12 mouse cellular contexts compared by ENCODE assay signal in the genomic region with DNA sequence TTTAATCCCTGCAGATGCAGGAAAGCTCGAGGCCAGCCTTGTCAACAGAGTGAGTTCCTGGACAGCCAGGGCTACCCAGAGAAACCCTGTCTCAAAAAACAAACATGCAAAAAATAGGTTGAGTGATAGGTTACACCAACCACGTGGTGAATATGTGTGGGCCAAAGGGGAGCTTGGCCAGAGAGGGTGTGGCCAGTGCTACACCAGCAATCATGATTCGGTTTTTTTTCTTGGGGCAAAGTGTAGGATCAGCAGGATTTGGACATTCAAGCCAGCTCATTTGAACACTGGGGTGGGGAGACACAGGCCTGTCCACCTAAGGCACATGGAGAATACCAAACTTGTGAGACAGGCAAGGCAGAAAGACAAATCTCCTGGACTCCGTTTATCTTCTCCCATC. TPM values are rescaled to one million over a fixed set of nuclear protein-coding genes. Genes with fewer than 3 reads are reported as not detected.
DNase-seq lines count a peak whose midpoint lies in the region; ATAC-seq and TF ChIP-seq lines count a peak whose summit lies in the region.
"Had no signal": no experiment of that assay in that cellular context is flagged by ENCODE, and none has a peak within 500 bp of the region (broad histone marks: within the 10 kb centered on the region; RNA-seq: fewer than 3 reads in every experiment).

No protein-coding gene starts in this region.

- H3K27ac ChIP-seq in heart, embryonic 10.5 days: peak overlapping the region; percentile 88; the same call in 1 of the 2 replicates
- H3K27ac ChIP-seq in intestine, postnatal 0 days (ENCODE audit: low read depth, low read length): no peak overlapping the region
- H3K27ac ChIP-seq in forebrain, embryonic 12.5 days: no peak overlapping the region
- H3K27ac ChIP-seq: layer of hippocampus, adult 2 months; neural tube, embryonic 12.5 days had no signal

- 55% methylated on average over 4 of the region's 4 CpGs for WGBS in heart, embryonic 10.5 days
- 47% methylated on average over 4 of the region's 4 CpGs for WGBS in intestine, postnatal 0 days
- WGBS in forebrain, embryonic 12.5 days: 74% methylated on average over 4 of the region's 4 CpGs

- DNase-seq in heart, embryonic 10.5 days (ENCODE audit: low spot score): no peak
- DNase-seq in heart, adult 9 months (ENCODE audit: low spot score in 2 of 2): no peak
- DNase-seq in 3T3-L1 (ENCODE audit: low read depth, low spot score): peak; percentile 72
- peak; percentile 88 for DNase-seq in R1 (ENCODE audit: low read depth, low spot score)
- DNase-seq in cerebellum, postnatal 10 days: no peak
- DNase-seq in spleen, postnatal 10 days (ENCODE audit: low spot score in 2 of 2): no peak
- DNase-seq: right cerebral cortex, postnatal 25 days; thymus, adult 18-20 months had no signal

- peaks cover 21% of the 10 kb centered on the region for H3K4me1 ChIP-seq in heart, embryonic 10.5 days
- H3K4me1 ChIP-seq in intestine, postnatal 0 days (replicated peaks; ENCODE audit: control insufficient read depth, insufficient read depth, low read length): 0 out of 2 replicates have a peak, but pooled peaks cover 2% of the 10 kb centered on the region
- peaks cover 2% of the 10 kb centered on the region; the same call in 1 of the 2 replicates for H3K4me1 ChIP-seq in forebrain, embryonic 12.5 days

- ATAC-seq in intestine, postnatal 0 days: 0 out of 2 replicates have a peak, but pooled peaks have one; percentile 37
- no peak for ATAC-seq in forebrain, embryonic 12.5 days (ENCODE audit: low FRiP score)

- no peak overlapping the region for H3K4me3 ChIP-seq in heart, embryonic 10.5 days
- no peak overlapping the region for H3K4me3 ChIP-seq in intestine, postnatal 0 days (ENCODE audit: low read depth, low read length)
- no peak overlapping the region for H3K4me3 ChIP-seq in forebrain, embryonic 12.5 days (replicated peaks)
- H3K4me3 ChIP-seq: layer of hippocampus, adult 2 months; neural tube, embryonic 12.5 days had no signal

- no peaks in the 10 kb centered on the region for H3K27me3 ChIP-seq in heart, embryonic 10.5 days (ENCODE audit: insufficient read depth, poor library complexity, severe bottlenecking)
- H3K27me3 ChIP-seq in intestine, postnatal 0 days (replicated peaks; ENCODE audit: control insufficient read depth, insufficient read depth, low read length): no peaks in the 10 kb centered on the region
- no peaks in the 10 kb centered on the region for H3K27me3 ChIP-seq in forebrain, embryonic 12.5 days
- H3K27me3 ChIP-seq: neural tube, embryonic 12.5 days had no signal

- no peak for TF ChIP-seq CTCF in intestine, postnatal 0 days (IDR thresholded peaks at IDR 0.05; ENCODE audit: low read depth)

- H3K4me2 ChIP-seq in intestine, postnatal 0 days (replicated peaks; ENCODE audit: low read depth): no peak overlapping the region
- H3K4me2 ChIP-seq in forebrain, embryonic 12.5 days: no peak overlapping the region
- H3K4me2 ChIP-seq: neural tube, embryonic 12.5 days had no signal

- no peak overlapping the region for H3K9ac ChIP-seq in intestine, postnatal 0 days (ENCODE audit: low read depth, low read length)
- H3K9ac ChIP-seq in forebrain, embryonic 12.5 days: no peak overlapping the region
- H3K9ac ChIP-seq: neural tube, embryonic 12.5 days had no signal

- H3K9me3 ChIP-seq in heart, embryonic 10.5 days: no peaks in the 10 kb centered on the region
- no peaks in the 10 kb centered on the region for H3K9me3 ChIP-seq in intestine, postnatal 0 days (ENCODE audit: control insufficient read depth)
- H3K9me3 ChIP-seq in forebrain, embryonic 12.5 days: no peaks in the 10 kb centered on the region
- H3K9me3 ChIP-seq: neural tube, embryonic 12.5 days had no signal

- no peaks in the 10 kb centered on the region for H3K36me3 ChIP-seq in heart, embryonic 10.5 days
- H3K36me3 ChIP-seq in intestine, postnatal 0 days (ENCODE audit: control insufficient read depth, insufficient read depth): no peaks in the 10 kb centered on the region
- H3K36me3 ChIP-seq in forebrain, embryonic 12.5 days (replicated peaks): no peaks in the 10 kb centered on the region
- H3K36me3 ChIP-seq: neural tube, embryonic 12.5 days had no signal

RNA-seq across cellular contexts. Expression of a gene that starts 14.1 kb away (rescaled TPM):
- 830 and 1,266 TPM in 2 replicates for polyA plus RNA-seq in heart, embryonic 10.5 days (2016; fragmentation: Nextera tagmentation; extraction: Ambion mirVana)
- 185 and 190 TPM in 2 replicates for polyA plus RNA-seq in intestine, postnatal 0 days (2015; fragmentation: Nextera tagmentation; extraction: Ambion mirVana)
- 359 and 369 TPM in 2 replicates for polyA plus RNA-seq in forebrain, embryonic 12.5 days (2016; fragmentation: Nextera tagmentation; extraction: Ambion mirVana)

RNA-seq across cellular contexts. Expression of a gene that starts 57.4 kb away (rescaled TPM):
- polyA plus RNA-seq in heart, embryonic 10.5 days (2016; fragmentation: Nextera tagmentation; extraction: Ambion mirVana): 7.8 and 8.9 TPM in 2 replicates
- 23.1 and 25.1 TPM in 2 replicates for polyA plus RNA-seq in intestine, postnatal 0 days (2015; fragmentation: Nextera tagmentation; extraction: Ambion mirVana)
- 16.7 and 19.4 TPM in 2 replicates for polyA plus RNA-seq in forebrain, embryonic 12.5 days (2016; fragmentation: Nextera tagmentation; extraction: Ambion mirVana)

Comparison
In these comparisons a context has a peak if more than half of its experiments do, and no peak if none do; other contexts are left out.
1. DNase-seq: peak in 3T3-L1 (single experiment) and R1 (single experiment); none in heart, embryonic 10.5 days (single experiment), heart, adult 9 months (0 of 2), cerebellum, postnatal 10 days (0 of 2) and spleen, postnatal 10 days (0 of 2).